Mouse (Mus musculus): ENCODE data around the gene AA986860. TPM values are rescaled to one million over a fixed set of nuclear protein-coding genes. Genes with fewer than 3 reads are reported as not detected.

The AA986860 gene
- polyA plus RNA-seq, 1 experiment from 2014 or later: 28.7 TPM

- H3K9ac ChIP-seq (replicated peaks; ENCODE audit: low read depth, low read length): no peak overlapping the region
- H3K4me2 ChIP-seq (replicated peaks; ENCODE audit: low read depth, low read length): no peak overlapping the region
- H3K9me3 ChIP-seq (ENCODE audit: control insufficient read depth, low read depth, low read length): no peaks in the 10 kb centered on the region
- no peaks in the 10 kb centered on the region for H3K36me3 ChIP-seq (ENCODE audit: control insufficient read depth, insufficient read depth, low read length)
- no peak for ATAC-seq (ENCODE audit: insufficient number of reproducible peaks, insufficient read depth, low FRiP score, low read depth)
- H3K27me3 ChIP-seq (ENCODE audit: control insufficient read depth, insufficient read depth, low read length): no peaks in the 10 kb centered on the region
- H3K27ac ChIP-seq (ENCODE audit: low read length): no peak overlapping the region
- peaks cover 3% of the 10 kb centered on the region; the same call in 1 of the 2 replicates for H3K4me1 ChIP-seq (ENCODE audit: control insufficient read depth, insufficient read depth, low read length)
- no peak overlapping the region for H3K4me3 ChIP-seq (ENCODE audit: low read depth, low read length)
- WGBS: 73% methylated on average over 3 of the region's 3 CpGs
Measured at GRCm38 (mm10) chr1:130770981-130771494, 39.3 kb downstream of the AA986860 start.

- Histone ChIP-seq H3K4me1 (ENCODE audit: control insufficient read depth, insufficient read depth, low read length) (no peaks in the 10 kb centered on the region), H3K9ac (replicated peaks; ENCODE audit: low read depth, low read length) (no peak overlapping the region), H3K27me3 (ENCODE audit: control insufficient read depth, insufficient read depth, low read length) (no peaks in the 10 kb centered on the region), H3K27ac (ENCODE audit: low read length) (no peak overlapping the region), H3K4me3 (ENCODE audit: low read depth, low read length) (no peak overlapping the region), H3K9me3 (ENCODE audit: control insufficient read depth, low read depth, low read length) (no peaks in the 10 kb centered on the region), H3K4me2 (replicated peaks; ENCODE audit: low read depth, low read length) (no peak overlapping the region), H3K36me3 (ENCODE audit: control insufficient read depth, insufficient read depth, low read length) (no peaks in the 10 kb centered on the region)
- WGBS: 74% methylated on average over 2 of the region's 2 CpGs
- ATAC-seq (ENCODE audit: insufficient number of reproducible peaks, insufficient read depth, low FRiP score, low read depth): no peak
Measured at GRCm38 (mm10) chr1:130775234-130775633, 43.5 kb downstream of the AA986860 start.

- Histone ChIP-seq H3K9ac (replicated peaks; ENCODE audit: low read depth, low read length) (no peak overlapping the region), H3K36me3 (ENCODE audit: control insufficient read depth, insufficient read depth, low read length) (no peaks in the 10 kb centered on the region), H3K4me2 (replicated peaks; ENCODE audit: low read depth, low read length) (no peak overlapping the region), H3K9me3 (ENCODE audit: control insufficient read depth, low read depth, low read length) (no peaks in the 10 kb centered on the region), H3K27ac (ENCODE audit: low read length) (no peak overlapping the region), H3K4me3 (ENCODE audit: low read depth, low read length) (no peak overlapping the region), H3K4me1 (ENCODE audit: control insufficient read depth, insufficient read depth, low read length) (no peaks in the 10 kb centered on the region), H3K27me3 (ENCODE audit: control insufficient read depth, insufficient read depth, low read length) (no peaks in the 10 kb centered on the region)
- no peak for ATAC-seq (ENCODE audit: insufficient number of reproducible peaks, insufficient read depth, low FRiP score, low read depth)
- WGBS: 76% methylated on average over 7 of the region's 7 CpGs
Measured at GRCm38 (mm10) chr1:130775691-130776331, 44.0 kb downstream of the AA986860 start.

- Histone ChIP-seq H3K9ac (replicated peaks; ENCODE audit: low read depth, low read length) (no peak overlapping the region), H3K27ac (ENCODE audit: low read length) (no peak overlapping the region), H3K36me3 (ENCODE audit: control insufficient read depth, insufficient read depth, low read length) (no peaks in the 10 kb centered on the region), H3K27me3 (ENCODE audit: control insufficient read depth, insufficient read depth, low read length) (no peaks in the 10 kb centered on the region), H3K4me1 (ENCODE audit: control insufficient read depth, insufficient read depth, low read length) (no peaks in the 10 kb centered on the region), H3K4me3 (ENCODE audit: low read depth, low read length) (no peak overlapping the region), H3K4me2 (replicated peaks; ENCODE audit: low read depth, low read length) (no peak overlapping the region), H3K9me3 (ENCODE audit: control insufficient read depth, low read depth, low read length) (no peaks in the 10 kb centered on the region)
- 82% methylated on average over 1 of the region's 1 CpGs for WGBS
- no peak for ATAC-seq (ENCODE audit: insufficient number of reproducible peaks, insufficient read depth, low FRiP score, low read depth)
Measured at GRCm38 (mm10) chr1:130776645-130777044, 44.9 kb downstream of the AA986860 start.

- ATAC-seq (ENCODE audit: insufficient number of reproducible peaks, insufficient read depth, low FRiP score, low read depth): no peak
- H3K4me1 ChIP-seq (ENCODE audit: control insufficient read depth, insufficient read depth, low read length): no peaks in the 10 kb centered on the region
- no peak overlapping the region for H3K9ac ChIP-seq (replicated peaks; ENCODE audit: low read depth, low read length)
- H3K27ac ChIP-seq (ENCODE audit: low read length): no peak overlapping the region
- H3K36me3 ChIP-seq (ENCODE audit: control insufficient read depth, insufficient read depth, low read length): no peaks in the 10 kb centered on the region
- no peaks in the 10 kb centered on the region for H3K27me3 ChIP-seq (ENCODE audit: control insufficient read depth, insufficient read depth, low read length)
- no peaks in the 10 kb centered on the region for H3K9me3 ChIP-seq (ENCODE audit: control insufficient read depth, low read depth, low read length)
- H3K4me2 ChIP-seq (replicated peaks; ENCODE audit: low read depth, low read length): no peak overlapping the region
- no peak overlapping the region for H3K4me3 ChIP-seq (ENCODE audit: low read depth, low read length)
- 87% methylated on average over 3 of the region's 3 CpGs for WGBS
Measured at GRCm38 (mm10) chr1:130779867-130780266, 48.1 kb downstream of the AA986860 start.

- Histone ChIP-seq H3K4me2 (replicated peaks; ENCODE audit: low read depth, low read length) (no peak overlapping the region), H3K4me1 (ENCODE audit: control insufficient read depth, insufficient read depth, low read length) (no peaks in the 10 kb centered on the region), H3K4me3 (ENCODE audit: low read depth, low read length) (no peak overlapping the region), H3K27me3 (ENCODE audit: control insufficient read depth, insufficient read depth, low read length) (no peaks in the 10 kb centered on the region), H3K9me3 (ENCODE audit: control insufficient read depth, low read depth, low read length) (no peaks in the 10 kb centered on the region), H3K9ac (replicated peaks; ENCODE audit: low read depth, low read length) (no peak overlapping the region), H3K27ac (ENCODE audit: low read length) (no peak overlapping the region), H3K36me3 (ENCODE audit: control insufficient read depth, insufficient read depth, low read length) (no peaks in the 10 kb centered on the region)
- 15% methylated on average over 4 of the region's 4 CpGs for WGBS
- ATAC-seq (ENCODE audit: insufficient number of reproducible peaks, insufficient read depth, low FRiP score, low read depth): no peak
Measured at GRCm38 (mm10) chr1:130784054-130784453, 52.3 kb downstream of the AA986860 start.

- no peaks in the 10 kb centered on the region for H3K27me3 ChIP-seq (ENCODE audit: control insufficient read depth, insufficient read depth, low read length)
- no peak overlapping the region for H3K4me2 ChIP-seq (replicated peaks; ENCODE audit: low read depth, low read length)
- H3K36me3 ChIP-seq (ENCODE audit: control insufficient read depth, insufficient read depth, low read length): no peaks in the 10 kb centered on the region
- H3K9ac ChIP-seq (replicated peaks; ENCODE audit: low read depth, low read length): no peak overlapping the region
- no peak overlapping the region for H3K27ac ChIP-seq (ENCODE audit: low read length)
- 0 out of 2 replicates have a peak, but pooled peaks have one; percentile 46 for ATAC-seq (ENCODE audit: insufficient number of reproducible peaks, insufficient read depth, low FRiP score, low read depth)
- H3K4me1 ChIP-seq (ENCODE audit: control insufficient read depth, insufficient read depth, low read length): no peaks in the 10 kb centered on the region
- H3K9me3 ChIP-seq (ENCODE audit: control insufficient read depth, low read depth, low read length): no peaks in the 10 kb centered on the region
- H3K4me3 ChIP-seq (ENCODE audit: low read depth, low read length): no peak overlapping the region
- WGBS: 33% methylated on average over 4 of the region's 4 CpGs
Measured at GRCm38 (mm10) chr1:130787001-130787400, 55.2 kb downstream of the AA986860 start.

GRCm38 (mm10) chr1:130789512-130790451 lies 58.0 kb downstream of the AA986860 start:
- ATAC-seq (ENCODE audit: insufficient number of reproducible peaks, insufficient read depth, low FRiP score, low read depth): no peak; the same call in 1 of the 2 replicates
- no peaks in the 10 kb centered on the region for H3K36me3 ChIP-seq (ENCODE audit: control insufficient read depth, insufficient read depth, low read length)

More at GRCm38 (mm10) chr1:130789512-130790451, 58.0 kb downstream of the AA986860 start:
- no peak overlapping the region for H3K27ac ChIP-seq (ENCODE audit: low read length)
- H3K4me2 ChIP-seq (replicated peaks; ENCODE audit: low read depth, low read length): no peak overlapping the region
- no peaks in the 10 kb centered on the region for H3K27me3 ChIP-seq (ENCODE audit: control insufficient read depth, insufficient read depth, low read length)
- WGBS: 58% methylated on average over 3 of the region's 3 CpGs
- no peak overlapping the region for H3K4me3 ChIP-seq (ENCODE audit: low read depth, low read length)
- H3K9ac ChIP-seq (replicated peaks; ENCODE audit: low read depth, low read length): no peak overlapping the region
- no peaks in the 10 kb centered on the region; the same call in 1 of the 2 replicates for H3K9me3 ChIP-seq (ENCODE audit: control insufficient read depth, low read depth, low read length)
- no peaks in the 10 kb centered on the region for H3K4me1 ChIP-seq (ENCODE audit: control insufficient read depth, insufficient read depth, low read length)
